Mouse (Mus musculus) thymus, postnatal 10 days (tissue): ENCODE results near the gene Zmym4.

Experiments
- DNase-seq, 2 experiments: peaks; one replicate each; pipeline ENCODE4 v3.0.0; 2021; ENCODE audit warnings: low spot score in 2 of 2

Gene Zmym4

DNA sequence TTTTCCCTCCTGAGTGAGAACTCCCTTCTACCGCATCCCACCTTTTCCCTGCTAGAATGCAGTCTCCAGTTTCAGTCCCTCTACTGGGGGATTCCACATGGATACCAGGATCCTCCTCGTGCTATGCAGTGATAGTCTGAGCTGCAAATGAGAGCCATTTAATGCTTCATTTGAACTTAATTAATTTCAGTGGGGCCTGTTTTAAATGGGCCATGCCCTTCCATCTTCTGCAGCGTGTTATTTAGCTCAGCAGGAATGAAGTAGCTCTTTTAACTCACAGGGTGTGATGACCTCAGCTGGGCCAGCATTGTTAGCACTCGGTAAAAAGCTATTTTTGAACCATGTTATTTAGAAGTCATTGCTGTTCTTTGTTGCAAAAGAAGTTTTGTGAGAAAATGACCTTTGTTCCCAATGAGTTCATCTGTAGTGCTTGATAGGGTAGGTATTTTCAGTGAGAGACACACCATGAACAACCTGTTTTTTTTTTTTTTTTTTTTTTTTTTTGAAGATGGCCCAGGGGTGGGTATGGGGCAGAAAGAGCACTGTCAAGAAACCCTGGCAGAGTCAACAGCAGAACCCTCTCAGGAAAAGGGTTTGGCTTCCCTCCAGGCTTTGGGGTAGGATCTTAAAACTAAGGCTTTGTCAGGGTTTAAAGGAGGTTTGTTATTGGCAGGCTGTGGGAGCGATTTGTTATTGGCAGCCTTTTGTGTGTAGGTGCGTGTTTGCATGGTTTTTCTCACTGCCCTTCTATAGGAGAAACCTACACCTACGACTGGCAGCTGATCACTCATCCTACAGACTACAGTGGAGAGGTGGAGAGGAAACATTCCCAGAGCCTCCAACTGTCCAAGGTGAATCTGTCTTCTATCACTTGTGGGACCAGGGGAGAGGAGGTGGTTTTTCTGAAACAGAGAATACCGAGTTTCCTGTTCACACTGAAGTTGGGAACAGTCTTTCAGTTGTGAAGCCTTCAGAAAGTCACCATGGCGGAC is 144.7 kb downstream of the Zmym4 start:
- DNase-seq: no peak

GRCm38 (mm10) chr4:126814854-126815253 is 153.1 kb downstream of the Zmym4 start:
- DNase-seq: no peak

GRCm38 (mm10) chr4:126813212-126813611 is 154.7 kb downstream of the Zmym4 start:
- no peak for DNase-seq
